Comparison of ENCODE assay signal across 9 mouse cellular contexts in genomic region chr15:79439386-79439785, GRCm38 (mm10). TPM values are rescaled to one million over a fixed set of nuclear protein-coding genes. Genes with fewer than 3 reads are reported as not detected.
A peak's percentile ranks its signal among the peaks of the same experiment; 100 is the strongest.
DNase-seq lines count a peak whose midpoint lies in the region; ATAC-seq and TF ChIP-seq lines count a peak whose summit lies in the region.
"Had no signal": no experiment of that assay in that cellular context is flagged by ENCODE, and none has a peak within 500 bp of the region (broad histone marks: within the 10 kb centered on the region; RNA-seq: fewer than 3 reads in every experiment).

No protein-coding gene starts in this region.

- peaks cover 28 to 54% of the 10 kb centered on the region in 2 experiments for H3K4me1 ChIP-seq in ES-E14 (ENCODE audit: control insufficient read depth in 2 of 2, insufficient read depth in 2 of 2, low read length in 2 of 2, poor library complexity in 1 of 2)
- H3K4me1 ChIP-seq in hindbrain, embryonic 10.5 days (replicated peaks) = peaks cover 92% of the 10 kb centered on the region
- peaks cover 59% of the 10 kb centered on the region for H3K4me1 ChIP-seq in midbrain, embryonic 11.5 days (ENCODE audit: control insufficient read depth, insufficient read depth, low read length)

- H3K36me3 ChIP-seq in ES-E14 (ENCODE audit: control insufficient read depth, insufficient read depth, low read length, poor library complexity, severe bottlenecking) = peaks cover 13% of the 10 kb centered on the region; the same call in 1 of the 2 replicates
- peaks cover 56% of the 10 kb centered on the region for H3K36me3 ChIP-seq in hindbrain, embryonic 10.5 days
- H3K36me3 ChIP-seq in midbrain, embryonic 11.5 days (ENCODE audit: control insufficient read depth, insufficient read depth, low read length) = peaks cover 23% of the 10 kb centered on the region

- in situ Hi-C loops in ES-E14 (cut with MboI; ENCODE audit: low sequenced_read_pairs in 2 of 2, unreplicated experiment in 2 of 2) = no loop called here

- H3K9me3 ChIP-seq in ES-E14 (ENCODE audit: control insufficient read depth, insufficient read depth, low read depth, low read length) = no peaks in the 10 kb centered on the region
- no peaks in the 10 kb centered on the region for H3K9me3 ChIP-seq in hindbrain, embryonic 10.5 days
- H3K9me3 ChIP-seq in midbrain, embryonic 11.5 days (ENCODE audit: control insufficient read depth, low read length) = no peaks in the 10 kb centered on the region

- peaks cover 9% of the 10 kb centered on the region; the same call in 1 of the 2 replicates for H3K27me3 ChIP-seq in hindbrain, embryonic 10.5 days (ENCODE audit: insufficient read depth, poor library complexity, severe bottlenecking)
- H3K27me3 ChIP-seq in midbrain, embryonic 11.5 days (ENCODE audit: control insufficient read depth, insufficient read depth, low read length) = no peaks in the 10 kb centered on the region

- 82% methylated on average over 4 of the region's 4 CpGs for WGBS in hindbrain, embryonic 10.5 days
- 79% methylated on average over 4 of the region's 4 CpGs for WGBS in midbrain, embryonic 11.5 days

- intact Hi-C loops in left cerebral cortex, postnatal 25 days (cut with DNase I) = no loop called here

- peak overlapping the region; percentile 15; the same call in 1 of the 2 replicates for H3K27ac ChIP-seq in ES-E14 (ENCODE audit: insufficient read depth, low read depth, low read length, poor library complexity, severe bottlenecking)
- peak overlapping the region; percentile 29; the same call in 1 of the 2 replicates for H3K27ac ChIP-seq in hindbrain, embryonic 10.5 days
- no peak overlapping the region for H3K27ac ChIP-seq in midbrain, embryonic 11.5 days (ENCODE audit: low read depth, low read length)

- peak overlapping the region in 1 of 2 experiments; percentile 48; a peak in 2 of 4 replicates for H3K4me3 ChIP-seq in ES-E14 (ENCODE audit: insufficient read depth in 1 of 2, low read depth in 1 of 2, low read length in 2 of 2, poor library complexity in 1 of 2, severe bottlenecking in 1 of 2)
- peak overlapping the region; percentile 98 for H3K4me3 ChIP-seq in hindbrain, embryonic 10.5 days
- H3K4me3 ChIP-seq in midbrain, embryonic 11.5 days (ENCODE audit: low read depth, low read length) = peak overlapping the region; percentile 95; the same call in 1 of the 2 replicates

- H3K9ac ChIP-seq in ES-E14 (ENCODE audit: insufficient read depth, low read depth, low read length, poor library complexity, severe bottlenecking) = peak overlapping the region; percentile 3; the same call in 1 of the 2 replicates
- H3K9ac ChIP-seq in midbrain, embryonic 11.5 days (ENCODE audit: low read length) = 0 out of 2 replicates have a peak overlapping the region, but pooled peaks have one; percentile 4

- DNase-seq in heart, adult 11 months = peak; percentile 87
- DNase-seq in heart, adult 18-20 months = no peak
- no peak for DNase-seq in ES-E14 (ENCODE audit: low read depth, low spot score)
- DNase-seq in hindbrain, embryonic 10.5 days (ENCODE audit: low spot score) = no peak
- DNase-seq in midbrain, embryonic 11.5 days (ENCODE audit: low spot score, missing footprints) = no peak
- DNase-seq in left cerebral cortex, adult 8-10 months (ENCODE audit: low spot score in 2 of 2) = no peak
- no peak for DNase-seq in thymus, postnatal 36 days
- no peak for DNase-seq in left cerebral cortex, postnatal 25 days (ENCODE audit: low spot score in 2 of 2)
- DNase-seq: cerebellum, adult 11 months had no signal

- ATAC-seq in midbrain, embryonic 11.5 days (ENCODE audit: low FRiP score) = no peak

- peak overlapping the region; percentile 98 for H3K4me2 ChIP-seq in midbrain, embryonic 11.5 days

TF ChIP-seq in ES-E14, 5 proteins besides CTCF, POLR2A, EP300 and RAD21:
- TF ChIP-seq CHD2 (IDR thresholded peaks at IDR 0.05; ENCODE audit: low read depth, low read length) (no peak), ZC3H11A (IDR thresholded peaks at IDR 0.05; ENCODE audit: borderline replicate concordance, low read depth, low read length) (no peak), HCFC1 (IDR thresholded peaks at IDR 0.05; ENCODE audit: borderline replicate concordance, insufficient read depth, low read length) (no peak), MAFK (IDR thresholded peaks at IDR 0.05; ENCODE audit: insufficient read depth, low read depth, low read length) (no peak), ZNF384 (IDR thresholded peaks at IDR 0.05; ENCODE audit: low read depth, low read length) (no peak)

RNA-seq across cellular contexts. Expression of gene Csnk1e, which starts 16.0 kb away (rescaled TPM):
- total RNA-seq in heart, adult 18-20 months (2021) = 10 to 100 TPM; 40.2 to 44.3 TPM
- total RNA-seq in ES-E14 (2012; rRNA removed) = 72.8 and 82.0 TPM in 2 replicates
- polyA plus RNA-seq in hindbrain, embryonic 10.5 days (2016; fragmentation: Nextera tagmentation; extraction: Ambion mirVana) = 148 and 190 TPM in 2 replicates
- 175 and 182 TPM in 2 replicates for polyA plus RNA-seq in midbrain, embryonic 11.5 days (2014; fragmentation: Nextera tagmentation; extraction: Ambion mirVana)
- total RNA-seq in left cerebral cortex, adult 8-10 months (2022) = 100 to 1,000 TPM; 146 to 162 (median 152) TPM
- total RNA-seq in left cerebral cortex, postnatal 25 days (2021) = 100 to 1,000 TPM; 133 to 141 TPM

RNA-seq across cellular contexts. Expression of gene Tmem184b, which starts 36.0 kb away (rescaled TPM):
- 10 to 100 TPM; 34.8 to 36.7 TPM for total RNA-seq in heart, adult 18-20 months (2021)
- total RNA-seq in ES-E14 (2012; rRNA removed) = 40.6 and 51.7 TPM in 2 replicates
- polyA plus RNA-seq in hindbrain, embryonic 10.5 days (2016; fragmentation: Nextera tagmentation; extraction: Ambion mirVana) = 54.8 and 56.2 TPM in 2 replicates
- 25.5 and 33.8 TPM in 2 replicates for polyA plus RNA-seq in midbrain, embryonic 11.5 days (2014; fragmentation: Nextera tagmentation; extraction: Ambion mirVana)
- total RNA-seq in left cerebral cortex, adult 8-10 months (2022) = 10 to 100 TPM; 69.7 to 89.8 (median 75.6) TPM
- total RNA-seq in left cerebral cortex, postnatal 25 days (2021) = 10 to 100 TPM; 57.2 to 67.5 TPM
